Comparison of ENCODE assay signal across 12 mouse cellular contexts in the genomic region with DNA sequence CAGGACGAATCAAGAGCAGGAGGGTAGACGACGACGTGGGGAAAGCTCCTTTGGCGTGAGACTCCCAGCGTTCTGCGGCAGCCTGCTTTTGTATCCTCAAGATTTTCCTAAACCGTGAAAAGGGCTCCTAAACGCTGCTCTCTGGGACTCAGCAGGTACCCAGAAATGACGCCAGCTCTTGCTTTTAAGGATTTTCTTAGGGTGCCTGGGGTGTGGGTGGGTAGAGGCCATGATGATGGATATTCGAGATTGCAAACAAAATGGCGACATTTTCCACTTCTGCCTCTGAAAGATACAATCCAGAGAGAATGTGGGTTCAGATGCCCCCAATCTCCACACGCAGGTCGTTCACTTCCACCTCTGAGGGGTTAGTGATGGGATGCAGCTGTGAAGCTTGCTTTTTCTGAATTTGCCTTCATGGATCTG. TPM values are rescaled to one million over a fixed set of nuclear protein-coding genes. Genes with fewer than 3 reads are reported as not detected.
DNase-seq lines count a peak whose midpoint lies in the region; ATAC-seq lines count a peak whose summit lies in the region.
"Had no signal": no experiment of that assay in that cellular context is flagged by ENCODE, and none has a peak within 500 bp of the region (broad histone marks: within the 10 kb centered on the region; RNA-seq: fewer than 3 reads in every experiment).

No protein-coding gene starts in this region.

- no peak overlapping the region for H3K9ac ChIP-seq in heart, embryonic 14.5 days (ENCODE audit: low read length)
- peak overlapping the region; percentile 62 for H3K9ac ChIP-seq in intestine, embryonic 15.5 days
- H3K9ac ChIP-seq in stomach, embryonic 16.5 days (ENCODE audit: low read length): peak overlapping the region; percentile 81
- H3K9ac ChIP-seq: limb, embryonic 15.5 days had no signal

- H3K27me3 ChIP-seq in heart, embryonic 14.5 days (ENCODE audit: control insufficient read depth, insufficient read depth, low read length): peaks cover 98% of the 10 kb centered on the region
- peaks cover 28% of the 10 kb centered on the region for H3K27me3 ChIP-seq in intestine, embryonic 15.5 days (replicated peaks)
- no peaks in the 10 kb centered on the region for H3K27me3 ChIP-seq in stomach, embryonic 16.5 days (ENCODE audit: control insufficient read depth, insufficient read depth, low read length)

- no peaks in the 10 kb centered on the region for H3K36me3 ChIP-seq in heart, embryonic 14.5 days (ENCODE audit: control insufficient read depth, insufficient read depth, low read length)
- H3K36me3 ChIP-seq in intestine, embryonic 15.5 days: no peaks in the 10 kb centered on the region
- H3K36me3 ChIP-seq in stomach, embryonic 16.5 days (ENCODE audit: control insufficient read depth, insufficient read depth, low read length): no peaks in the 10 kb centered on the region

- 9% methylated on average over 14 of the region's 14 CpGs for WGBS in heart, embryonic 14.5 days
- 48% methylated on average over 14 of the region's 14 CpGs for WGBS in intestine, embryonic 15.5 days
- 26% methylated on average over 14 of the region's 14 CpGs for whole genome bisulfite sequencing in stomach, embryonic 16.5 days

- peak overlapping the region; percentile 4; the same call in 1 of the 2 replicates for H3K4me2 ChIP-seq in heart, embryonic 14.5 days (ENCODE audit: low read length)
- peak overlapping the region; percentile 71 for H3K4me2 ChIP-seq in intestine, embryonic 15.5 days (replicated peaks)
- peak overlapping the region; percentile 65 for H3K4me2 ChIP-seq in stomach, embryonic 16.5 days (ENCODE audit: low read depth, low read length)
- H3K4me2 ChIP-seq: limb, embryonic 15.5 days had no signal

- peaks cover 3 to 4% of the 10 kb centered on the region in 2 experiments; a peak in 2 of 4 replicates for H3K4me1 ChIP-seq in heart, embryonic 14.5 days (ENCODE audit: control insufficient read depth in 2 of 2, insufficient read depth in 2 of 2, low read length in 2 of 2)
- H3K4me1 ChIP-seq in intestine, embryonic 15.5 days (replicated peaks): peaks cover 28% of the 10 kb centered on the region
- peaks cover 26% of the 10 kb centered on the region for H3K4me1 ChIP-seq in stomach, embryonic 16.5 days (ENCODE audit: control insufficient read depth, insufficient read depth, low read length)

- no peak overlapping the region; a peak in 1 of 4 replicates for H3K27ac ChIP-seq in heart, embryonic 14.5 days (replicated peaks in 1 of 2; ENCODE audit: control insufficient read depth in 1 of 2, insufficient read depth in 1 of 2, low read depth in 2 of 2, low read length in 2 of 2)
- peak overlapping the region; percentile 78 for H3K27ac ChIP-seq in intestine, embryonic 15.5 days
- peak overlapping the region; percentile 94 for H3K27ac ChIP-seq in stomach, embryonic 16.5 days (ENCODE audit: low read length)
- H3K27ac ChIP-seq: limb, embryonic 15.5 days had no signal

- H3K9me3 ChIP-seq in heart, embryonic 14.5 days (ENCODE audit: control insufficient read depth, low read length): no peaks in the 10 kb centered on the region
- H3K9me3 ChIP-seq in intestine, embryonic 15.5 days: no peaks in the 10 kb centered on the region
- no peaks in the 10 kb centered on the region for H3K9me3 ChIP-seq in stomach, embryonic 16.5 days (replicated peaks; ENCODE audit: control insufficient read depth, low read length)
- H3K9me3 ChIP-seq: limb, embryonic 15.5 days had no signal

- no peak overlapping the region for H3K4me3 ChIP-seq in heart, embryonic 14.5 days (ENCODE audit: control insufficient read depth in 1 of 2, insufficient read depth in 1 of 2, low read depth in 1 of 2, low read length in 2 of 2)
- peak overlapping the region; percentile 29; the same call in 1 of the 2 replicates for H3K4me3 ChIP-seq in intestine, embryonic 15.5 days (replicated peaks)
- peak overlapping the region; percentile 61 for H3K4me3 ChIP-seq in stomach, embryonic 16.5 days (replicated peaks; ENCODE audit: low read length)
- H3K4me3 ChIP-seq: limb, embryonic 15.5 days had no signal

- no peak for DNase-seq in heart, adult 9 months (ENCODE audit: low spot score in 2 of 2)
- DNase-seq in right cerebral cortex, postnatal 25 days: peak; percentile 5
- no peak for DNase-seq in right cerebral cortex, postnatal 14 days
- DNase-seq in urinary bladder, adult 2 months (ENCODE audit: low spot score): no peak
- no peak for DNase-seq in MN1 (ENCODE audit: low spot score)
- DNase-seq: gastrocnemius, postnatal 25 days; thymus, postnatal 4 days had no signal

- no peak for ATAC-seq in heart, embryonic 14.5 days (ENCODE audit: insufficient number of reproducible peaks, insufficient read depth, low FRiP score, low read depth)
- no peak for ATAC-seq in intestine, embryonic 15.5 days
- ATAC-seq in stomach, embryonic 16.5 days (ENCODE audit: insufficient read depth, low FRiP score): no peak
- ATAC-seq: activated CD4-positive, CD25-positive, alpha-beta regulatory T cell, adult 4 months had no signal

RNA-seq across cellular contexts. Expression of a gene that starts 3.1 kb away (rescaled TPM):
- 0.51 and 0.66 TPM in 2 replicates for polyA plus RNA-seq in heart, embryonic 14.5 days (2014; fragmentation: Nextera tagmentation; extraction: Ambion mirVana)
- polyA plus RNA-seq in intestine, embryonic 15.5 days (2015; fragmentation: Nextera tagmentation; extraction: Ambion mirVana): 7.4 and 8.6 TPM in 2 replicates
- 7.4 and 8.5 TPM in 2 replicates for polyA plus RNA-seq in stomach, embryonic 16.5 days (2015; fragmentation: Nextera tagmentation; extraction: Ambion mirVana)
- 1.3 and 1.9 TPM in 2 replicates for polyA plus RNA-seq in urinary bladder, adult 2 months (2012; rRNA removed)
- polyA plus RNA-seq: activated CD4-positive, CD25-positive, alpha-beta regulatory T cell, adult 4 months had no signal

RNA-seq across cellular contexts. Expression of a gene that starts 9.5 kb away (rescaled TPM):
- not detected in 2 replicates for polyA plus RNA-seq in heart, embryonic 14.5 days (2014; fragmentation: Nextera tagmentation; extraction: Ambion mirVana)
- 1.9 and 2.0 TPM in 2 replicates for polyA plus RNA-seq in intestine, embryonic 15.5 days (2015; fragmentation: Nextera tagmentation; extraction: Ambion mirVana)
- 2.1 and 2.6 TPM in 2 replicates for polyA plus RNA-seq in stomach, embryonic 16.5 days (2015; fragmentation: Nextera tagmentation; extraction: Ambion mirVana)
- polyA plus RNA-seq in urinary bladder, adult 2 months (2012; rRNA removed): 0.04 and 0.07 TPM in 2 replicates
- polyA plus RNA-seq: activated CD4-positive, CD25-positive, alpha-beta regulatory T cell, adult 4 months had no signal

RNA-seq across cellular contexts. Expression of a gene that starts 9.6 kb away (rescaled TPM):
- 0.75 and 0.82 TPM in 2 replicates for polyA plus RNA-seq in heart, embryonic 14.5 days (2014; fragmentation: Nextera tagmentation; extraction: Ambion mirVana)
- polyA plus RNA-seq in intestine, embryonic 15.5 days (2015; fragmentation: Nextera tagmentation; extraction: Ambion mirVana): 0.86 and 1.2 TPM in 2 replicates
- 1.4 and 1.5 TPM in 2 replicates for polyA plus RNA-seq in stomach, embryonic 16.5 days (2015; fragmentation: Nextera tagmentation; extraction: Ambion mirVana)
- 0.73 and 0.83 TPM in 2 replicates for polyA plus RNA-seq in urinary bladder, adult 2 months (2012; rRNA removed)
- polyA plus RNA-seq: activated CD4-positive, CD25-positive, alpha-beta regulatory T cell, adult 4 months had no signal

RNA-seq across cellular contexts. Expression of a gene that starts 23.8 kb away (rescaled TPM):
- 0.32 and 0.36 TPM in 2 replicates for polyA plus RNA-seq in heart, embryonic 14.5 days (2014; fragmentation: Nextera tagmentation; extraction: Ambion mirVana)
- 3.7 and 4.5 TPM in 2 replicates for polyA plus RNA-seq in intestine, embryonic 15.5 days (2015; fragmentation: Nextera tagmentation; extraction: Ambion mirVana)
- 2.5 and 2.8 TPM in 2 replicates for polyA plus RNA-seq in stomach, embryonic 16.5 days (2015; fragmentation: Nextera tagmentation; extraction: Ambion mirVana)
- 0.61 and 0.62 TPM in 2 replicates for polyA plus RNA-seq in urinary bladder, adult 2 months (2012; rRNA removed)
- polyA plus RNA-seq: activated CD4-positive, CD25-positive, alpha-beta regulatory T cell, adult 4 months had no signal

RNA-seq across cellular contexts. Expression of a gene that starts 36.6 kb away (rescaled TPM):
- 0.31 and 1.3 TPM in 2 replicates for polyA plus RNA-seq in heart, embryonic 14.5 days (2014; fragmentation: Nextera tagmentation; extraction: Ambion mirVana)
- 22.9 and 25.1 TPM in 2 replicates for polyA plus RNA-seq in intestine, embryonic 15.5 days (2015; fragmentation: Nextera tagmentation; extraction: Ambion mirVana)
- 8.8 and 11.0 TPM in 2 replicates for polyA plus RNA-seq in stomach, embryonic 16.5 days (2015; fragmentation: Nextera tagmentation; extraction: Ambion mirVana)
- polyA plus RNA-seq in urinary bladder, adult 2 months (2012; rRNA removed): 6.1 and 7.2 TPM in 2 replicates
- polyA plus RNA-seq: activated CD4-positive, CD25-positive, alpha-beta regulatory T cell, adult 4 months had no signal

Comparison
In these comparisons a context has a peak if more than half of its experiments do, and no peak if none do; other contexts are left out.
1. H3K27ac ChIP-seq: peak in intestine, embryonic 15.5 days (single experiment) and stomach, embryonic 16.5 days (single experiment); none in heart, embryonic 14.5 days (0 of 2).
2. H3K4me2 ChIP-seq: peak in every context shown above with its lines; median percentile 71 in intestine, embryonic 15.5 days; 65 in stomach, embryonic 16.5 days; 4 in heart, embryonic 14.5 days.
3. H3K4me3 ChIP-seq: peak in intestine, embryonic 15.5 days (single experiment) and stomach, embryonic 16.5 days (single experiment); none in heart, embryonic 14.5 days (0 of 2).